Mouse (Mus musculus) myocyte (in vitro differentiated cells): ENCODE results near the gene Khk.

Source experiments
- CEBPB ChIP-seq: IDR thresholded peaks from 2 replicates; pipeline ENCODE4 v1.6.1; 2011; ENCODE audit warnings: mild to moderate bottlenecking, moderate library complexity; ENCODE audit not compliant: poor library complexity, insufficient read depth, severe bottlenecking
- E2F4 ChIP-seq: IDR thresholded peaks from one replicate; pipeline ENCODE4 v1.6.1; 2011; ENCODE audit warnings: mild to moderate bottlenecking, control low read depth, moderate library complexity; ENCODE audit not compliant: insufficient read depth
- MAX ChIP-seq: IDR thresholded peaks from one replicate; pipeline ENCODE4 v1.6.1; 2011; ENCODE audit warnings: low read depth, mild to moderate bottlenecking, control low read depth
- MYOG ChIP-seq, 3 experiments: IDR thresholded peaks; one replicate each; pipeline ENCODE4 v1.6.1; 2011; ENCODE audit warnings: control low read depth in 2 of 3, low read depth in 2 of 3, mild to moderate bottlenecking in 2 of 3; ENCODE audit not compliant: insufficient read length in 2 of 3, control insufficient read depth in 1 of 3, insufficient read depth in 1 of 3
- POLR2A ChIP-seq: IDR thresholded peaks from one replicate; pipeline ENCODE4 v1.6.1; 2011; ENCODE audit warnings: low read depth, mild to moderate bottlenecking, control low read depth, moderate library complexity; ENCODE audit not compliant: insufficient read length
- POLR2AphosphoS2 ChIP-seq: IDR thresholded peaks from one replicate; pipeline ENCODE4 v1.6.1; 2011; ENCODE audit warnings: low read depth, control low read depth; ENCODE audit not compliant: insufficient read length
- SRF ChIP-seq: IDR thresholded peaks from one replicate; pipeline ENCODE4 v1.6.1; 2011; ENCODE audit warnings: low read depth; ENCODE audit not compliant: control insufficient read depth, insufficient read length
- TCF12 ChIP-seq: IDR thresholded peaks from one replicate; pipeline ENCODE4 v1.6.1; 2011; ENCODE audit warnings: mild to moderate bottlenecking, control low read depth; ENCODE audit not compliant: poor library complexity, insufficient read depth, severe bottlenecking
- TCF3 ChIP-seq: IDR thresholded peaks from one replicate; pipeline ENCODE4 v1.6.1; 2011; ENCODE audit warnings: low read depth, control low read depth; ENCODE audit not compliant: insufficient read length
- USF1 ChIP-seq: IDR thresholded peaks from one replicate; pipeline ENCODE4 v1.6.1; 2011; ENCODE audit warnings: low read depth, mild to moderate bottlenecking, control low read depth, moderate library complexity

DNA sequence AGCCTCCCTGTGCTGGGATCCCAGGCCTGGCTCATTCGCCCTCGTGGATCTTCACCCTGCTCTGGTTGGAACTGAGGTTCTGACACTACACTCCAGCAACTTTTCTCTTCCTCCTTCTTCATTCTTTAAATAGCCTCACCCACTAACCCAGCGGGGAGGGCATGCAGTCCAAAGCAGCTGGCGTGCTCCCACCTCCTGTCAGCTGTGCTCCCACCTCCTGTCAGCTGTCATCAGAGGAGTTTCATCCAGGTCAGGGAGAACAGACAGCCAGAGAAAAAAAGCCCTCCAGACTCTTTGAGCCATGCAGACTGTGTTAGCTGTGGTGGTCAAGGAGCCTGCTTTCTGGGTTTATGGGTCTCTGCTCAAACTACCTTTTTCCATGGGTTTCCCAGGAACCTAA lies 10.1 kb downstream of the Khk start:
- TF ChIP-seq USF1 (no peak), POLR2A (no peak), TCF3 (peak; percentile 96), MAX (no peak), TCF12 (peak; percentile 98), E2F4 (no peak), MYOG (IDR thresholded peaks at IDR 0.05; ENCODE audit: control insufficient read depth in 1 of 3, insufficient read depth in 1 of 3, insufficient read length in 2 of 3, low read depth in 2 of 3) (peak; percentile 96 to 98 (median 98)), POLR2AphosphoS2 (no peak), CEBPB (no peak), SRF (no peak)
